Mouse (Mus musculus) hindbrain, postnatal 0 days (tissue): ENCODE data around the gene Casc4. TPM values are rescaled to one million over a fixed set of nuclear protein-coding genes. Genes with fewer than 3 reads are reported as not detected.

Experiments used
- ATAC-seq: fragments of 200-750 bp; cut with Nextera tagmentation; 2 replicates; pipeline ENCODE4 v1.8.0; 2017; ENCODE audit warnings: mild to moderate bottlenecking, moderate TSS enrichment, moderate library complexity
- DNase-seq: peaks from one replicate; pipeline ENCODE4 v3.0.0-alpha.2; 2015; ENCODE audit warnings: low spot score
- H3K27ac ChIP-seq: fragments of 300-500 bp; sonication (generic); 2 replicates; pipeline ENCODE4 v1.5.1; 2014; ENCODE audit warnings: mild to moderate bottlenecking
- H3K27me3 ChIP-seq: fragments of 300-500 bp; sonication (generic); 2 replicates; pipeline ENCODE4 v1.6.1; 2014; ENCODE audit warnings: low read length, mixed read lengths; ENCODE audit not compliant: insufficient read depth
- H3K36me3 ChIP-seq: fragments of 300-500 bp; sonication (generic); 2 replicates; pipeline ENCODE4 v1.6.1; 2014; ENCODE audit warnings: low read length, mixed read lengths; ENCODE audit not compliant: insufficient read depth
- H3K4me1 ChIP-seq: fragments of 300-500 bp; sonication (generic); 2 replicates; pipeline ENCODE4 v1.6.1; 2014; ENCODE audit warnings: antibody characterized with exemption, low read length, mixed read lengths; ENCODE audit not compliant: insufficient read depth
- H3K4me2 ChIP-seq: fragments of 300-500 bp; sonication (generic); 2 replicates; pipeline ENCODE4 v1.6.1; 2014; ENCODE audit warnings: low read depth, mild to moderate bottlenecking, low read length, moderate library complexity, mixed read lengths
- H3K4me3 ChIP-seq: fragments of 300-500 bp; sonication (generic); 2 replicates; pipeline ENCODE4 v1.5.1; 2014; ENCODE audit warnings: low read length
- H3K9ac ChIP-seq: fragments of 300-500 bp; sonication (generic); replicated peaks from 2 replicates; pipeline ENCODE4 v1.6.1; 2014; ENCODE audit warnings: mild to moderate bottlenecking, low read length, moderate library complexity, mixed read lengths
- H3K9me3 ChIP-seq: fragments of 300-500 bp; sonication (generic); 2 replicates; pipeline ENCODE4 v1.6.1; 2016; ENCODE audit warnings: low read length, mixed read lengths
- CTCF ChIP-seq: IDR thresholded peaks from 2 replicates; pipeline ENCODE4 v1.5.1; 2016; ENCODE audit warnings: antibody characterized with exemption, control low read depth, low read depth
- WGBS: fragments of 180-500 bp; shearing (Covaris S2); extraction: QIAGEN DNeasy Blood & Tissue Kit; methylation state at CpG from one replicate; pipeline ENCODE4 v1.1.7; 2014; 5-methylcytosine and 5-hydroxymethylcytosine counted together
- polyA plus RNA-seq: library from polyadenylated mRNA; unstranded; fragments of >200 nt; fragmentation: Nextera tagmentation; extraction: Ambion mirVana; gene quantifications from 2 replicates; pipeline ENCODE4 v1.2.1, GENCODE M21; 2015
- total RNA-seq: library from RNA; depleted of rRNA; stranded (reverse); fragments of >200 nt; gene quantifications from 2 replicates; pipeline ENCODE4 v1.2.3, GENCODE M21; 2014; rRNA removed

The Casc4 gene
- total RNA-seq (79.7 and 120 TPM in 2 replicates), polyA plus RNA-seq (59.8 and 60.2 TPM in 2 replicates)

- TF ChIP-seq CTCF = peak; percentile 11; the same call in 1 of the 2 replicates
Measured at GRCm38 (mm10) chr2:121866632-121867050, at the start of gene Casc4. TSS of gene Casc4 (plus strand) at chr2:121866970.

GRCm38 (mm10) chr2:121821787-121822186, 45.0 kb upstream of the Casc4 start:
- Histone ChIP-seq H3K9me3 (no peaks in the 10 kb centered on the region), H3K4me2 (no peak overlapping the region), H3K27ac (no peak overlapping the region), H3K4me3 (no peak overlapping the region), H3K36me3 (no peaks in the 10 kb centered on the region), H3K27me3 (no peaks in the 10 kb centered on the region), H3K9ac (no peak overlapping the region), H3K4me1 (no peaks in the 10 kb centered on the region)
- 80% methylated on average over 7 of the region's 7 CpGs for whole genome bisulfite sequencing
- no peak for DNase-seq
- TF ChIP-seq CTCF = no peak
- ATAC-seq = no peak

More at GRCm38 (mm10) chr2:121866632-121867050, at the start of gene Casc4:
- Histone ChIP-seq H3K9ac (peak within 1 kb of the TSS; percentile 73), H3K4me2 (peak within 1 kb of the TSS; percentile 74), H3K4me1 (peaks cover 11% of the 10 kb centered on the region), H3K27me3 (no peaks in the 10 kb centered on the region), H3K4me3 (peak within 1 kb of the TSS; percentile 70), H3K9me3 (no peaks in the 10 kb centered on the region), H3K36me3 (no peaks in the 10 kb centered on the region), H3K27ac (peak within 1 kb of the TSS; percentile 89)
- under 1% methylated on average over 39 of the region's 43 CpGs for WGBS
- peak; percentile 99 for DNase-seq
- ATAC-seq = peak; percentile 98

GRCm38 (mm10) chr2:121824653-121825052, 42.1 kb upstream of the Casc4 start:
- H3K36me3 ChIP-seq = no peaks in the 10 kb centered on the region
- no peak for ATAC-seq
- no peak overlapping the region for H3K9ac ChIP-seq
- 63% methylated on average over 5 of the region's 5 CpGs for WGBS
- DNase-seq = no peak
- TF ChIP-seq CTCF = no peak
- H3K27me3 ChIP-seq = no peaks in the 10 kb centered on the region
- no peak overlapping the region for H3K27ac ChIP-seq
- H3K4me1 ChIP-seq = no peaks in the 10 kb centered on the region
- H3K9me3 ChIP-seq = no peaks in the 10 kb centered on the region
- no peak overlapping the region for H3K4me2 ChIP-seq
- H3K4me3 ChIP-seq = no peak overlapping the region

- Histone ChIP-seq H3K9ac (no peak overlapping the region), H3K27ac (no peak overlapping the region), H3K4me3 (no peak overlapping the region), H3K36me3 (no peaks in the 10 kb centered on the region), H3K4me1 (no peaks in the 10 kb centered on the region), H3K27me3 (no peaks in the 10 kb centered on the region), H3K4me2 (no peak overlapping the region), H3K9me3 (no peaks in the 10 kb centered on the region)
- 35% methylated on average over 2 of the region's 2 CpGs for WGBS
- no peak for DNase-seq
- TF ChIP-seq CTCF = no peak
- no peak for ATAC-seq
Measured at GRCm38 (mm10) chr2:121826189-121826588, 40.6 kb upstream of the Casc4 start.

GRCm38 (mm10) chr2:121828411-121828810, 38.4 kb upstream of the Casc4 start:
- H3K4me1 ChIP-seq = no peaks in the 10 kb centered on the region
- DNase-seq (no peak), ATAC-seq (no peak)
- no peak overlapping the region for H3K9ac ChIP-seq
- H3K36me3 ChIP-seq = no peaks in the 10 kb centered on the region
- H3K4me2 ChIP-seq = no peak overlapping the region
- no peaks in the 10 kb centered on the region for H3K9me3 ChIP-seq
- no peak overlapping the region for H3K27ac ChIP-seq
- no peak overlapping the region for H3K4me3 ChIP-seq
- no peaks in the 10 kb centered on the region for H3K27me3 ChIP-seq
- TF ChIP-seq CTCF = no peak
- WGBS = 90% methylated on average over 3 of the region's 3 CpGs

- Histone ChIP-seq H3K9ac (no peak overlapping the region), H3K36me3 (no peaks in the 10 kb centered on the region), H3K27ac (no peak overlapping the region), H3K27me3 (no peaks in the 10 kb centered on the region), H3K9me3 (no peaks in the 10 kb centered on the region), H3K4me2 (no peak overlapping the region), H3K4me3 (no peak overlapping the region), H3K4me1 (no peaks in the 10 kb centered on the region)
- DNase-seq (peak; percentile 87), ATAC-seq (peak; percentile 79)
- WGBS = 6% methylated on average over 5 of the region's 5 CpGs
- peak; percentile 88 for TF ChIP-seq CTCF
Measured at GRCm38 (mm10) chr2:121832484-121832894, 34.3 kb upstream of the Casc4 start.

DNA sequence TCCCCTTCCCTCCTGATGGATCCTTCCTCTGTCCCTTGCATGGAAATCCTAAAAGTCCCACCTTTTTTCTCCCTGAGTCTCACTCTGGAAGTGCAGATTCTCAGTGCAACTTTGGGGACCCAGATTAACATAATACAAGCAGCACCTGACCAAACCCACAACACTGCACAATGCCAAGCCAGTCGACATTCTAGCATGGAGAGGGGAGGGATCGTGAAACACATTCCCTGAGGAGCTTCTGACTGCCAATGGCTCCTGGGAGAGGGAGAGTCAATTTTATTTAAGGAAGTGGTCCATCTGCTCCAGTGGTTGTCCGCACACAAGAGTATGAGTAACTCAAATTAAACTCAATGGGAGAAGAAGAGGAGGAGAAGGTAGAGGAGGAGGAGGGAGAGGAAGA, 31.8 kb upstream of the Casc4 start:
- Histone ChIP-seq H3K9ac (no peak overlapping the region), H3K27me3 (no peaks in the 10 kb centered on the region), H3K36me3 (no peaks in the 10 kb centered on the region), H3K4me2 (no peak overlapping the region), H3K4me3 (no peak overlapping the region), H3K9me3 (peaks cover 3% of the 10 kb centered on the region; the same call in 1 of the 2 replicates), H3K4me1 (no peaks in the 10 kb centered on the region), H3K27ac (no peak overlapping the region)
- WGBS = 43% methylated on average over 3 of the region's 3 CpGs
- DNase-seq (no peak), ATAC-seq (no peak)
- TF ChIP-seq CTCF = no peak
